Mouse (Mus musculus): Measurements from ENCODE around the gene Nt5dc3.

GRCm38 (mm10) chr10:86731500-86731863 lies 47.3 kb upstream of the Nt5dc3 start:
- TF ChIP-seq GATA1 (IDR thresholded peaks at IDR 0.05; ENCODE audit: borderline replicate concordance, low read length) = no peak
- no peak for TF ChIP-seq TAL1 (conservative IDR thresholded peaks at IDR 0.05; ENCODE audit: low read depth, low read length)
- TF ChIP-seq CTCF (IDR thresholded peaks at IDR 0.05; ENCODE audit: low read depth, low read length) = no peak

Measured in G1E (cell line).